Mouse (Mus musculus) forebrain, embryonic 11.5 days (tissue): ENCODE measurements around the gene Aup1. TPM values are rescaled to one million over a fixed set of nuclear protein-coding genes. Genes with fewer than 3 reads are reported as not detected.

Experiments
- ATAC-seq: fragments of 200-750 bp; cut with Nextera tagmentation; replicated peaks from 2 replicates; pipeline ENCODE4 v1.8.0; 2017; ENCODE audit warnings: moderate TSS enrichment; ENCODE audit not compliant: low FRiP score
- DNase-seq: peaks from one replicate; pipeline ENCODE4 v3.0.0-alpha.2; 2017; ENCODE audit warnings: low spot score
- H3K27ac ChIP-seq: fragments of 300-500 bp; sonication (generic); 2 replicates; pipeline ENCODE4 v1.5.1; 2014; ENCODE audit warnings: low read depth, low read length
- H3K27me3 ChIP-seq: fragments of 300-500 bp; sonication (generic); 2 replicates; pipeline ENCODE4 v1.6.1; 2014; ENCODE audit warnings: mild to moderate bottlenecking, low read length, mixed read lengths; ENCODE audit not compliant: control insufficient read depth, insufficient read depth
- H3K36me3 ChIP-seq: fragments of 300-500 bp; sonication (generic); 2 replicates; pipeline ENCODE4 v1.6.1; 2014; ENCODE audit warnings: mild to moderate bottlenecking, low read length, moderate library complexity, mixed read lengths; ENCODE audit not compliant: control insufficient read depth, insufficient read depth
- H3K4me1 ChIP-seq: fragments of 300-500 bp; sonication (generic); replicated peaks from 2 replicates; pipeline ENCODE4 v1.6.1; 2014; ENCODE audit warnings: low read length, mixed read lengths; ENCODE audit not compliant: control insufficient read depth, insufficient read depth
- H3K4me2 ChIP-seq: fragments of 300-500 bp; sonication (generic); 2 replicates; pipeline ENCODE4 v1.6.1; 2014; ENCODE audit warnings: low read depth, mild to moderate bottlenecking, low read length, moderate library complexity, mixed read lengths; ENCODE audit not compliant: severe bottlenecking
- H3K4me3 ChIP-seq: fragments of 300-500 bp; sonication (generic); 2 replicates; pipeline ENCODE4 v1.5.1; 2014; ENCODE audit warnings: low read depth, low read length
- H3K9ac ChIP-seq: fragments of 300-500 bp; sonication (generic); 2 replicates; pipeline ENCODE4 v1.6.1; 2014; ENCODE audit warnings: low read length
- H3K9me3 ChIP-seq: fragments of 300-500 bp; sonication (generic); 2 replicates; pipeline ENCODE4 v1.6.1; 2016; ENCODE audit warnings: low read length, mixed read lengths; ENCODE audit not compliant: control insufficient read depth
- WGBS: fragments of 180-500 bp; shearing (Covaris S2); extraction: QIAGEN DNeasy Blood & Tissue Kit; methylation state at CpG from one replicate; pipeline ENCODE4 v1.1.7; 2014; 5-methylcytosine and 5-hydroxymethylcytosine counted together
- microRNA counts: library from miRNA; unstranded; fragments of <30 nt; microRNA quantifications from one replicate; lab custom pipeline; 2015
- microRNA-seq: library from miRNA; unstranded; fragments of <30 nt; microRNA quantifications from one replicate; pipeline ENCODE4, GENCODE M21; 2016; ENCODE audit not compliant: insufficient number of aligned reads
- polyA plus RNA-seq: library from polyadenylated mRNA; unstranded; fragments of >200 nt; fragmentation: Nextera tagmentation; extraction: Ambion mirVana; gene quantifications from 2 replicates; pipeline ENCODE4 v1.2.1, GENCODE M21; 2014

Gene Aup1
- polyA plus RNA-seq, 1 experiment from 2014 or later = 125 TPM

DNA sequence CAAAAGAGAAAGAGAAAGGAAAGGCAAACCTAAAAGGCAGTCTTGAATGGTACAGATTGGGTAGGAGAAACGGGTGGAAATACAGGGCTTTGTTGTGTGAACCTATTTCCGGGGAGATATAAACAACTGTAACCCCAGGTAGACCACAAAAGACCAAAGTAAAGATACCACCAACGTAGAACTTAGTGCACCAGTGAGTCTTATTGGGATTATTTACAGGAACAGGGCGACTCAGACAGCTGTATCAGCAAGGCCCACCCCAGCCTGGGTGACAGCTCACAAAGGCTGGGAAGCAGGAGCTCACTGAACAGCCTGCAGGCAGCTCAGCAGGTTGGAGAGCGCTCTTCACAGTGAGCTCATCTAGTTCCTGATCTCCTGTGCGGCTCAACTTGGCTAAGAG is 41.6 kb downstream of the Aup1 start:
- WGBS = 47% methylated on average over 6 of the region's 6 CpGs
- H3K27ac ChIP-seq = no peak overlapping the region
- H3K9ac ChIP-seq = no peak overlapping the region
- no peak overlapping the region for H3K4me2 ChIP-seq
- H3K9me3 ChIP-seq = peaks cover 3% of the 10 kb centered on the region; the same call in 1 of the 2 replicates
- H3K4me3 ChIP-seq = no peak overlapping the region
- H3K36me3 ChIP-seq = no peaks in the 10 kb centered on the region
- DNase-seq (no peak), ATAC-seq (no peak)
- no peaks in the 10 kb centered on the region for H3K4me1 ChIP-seq
- no peaks in the 10 kb centered on the region for H3K27me3 ChIP-seq

DNA sequence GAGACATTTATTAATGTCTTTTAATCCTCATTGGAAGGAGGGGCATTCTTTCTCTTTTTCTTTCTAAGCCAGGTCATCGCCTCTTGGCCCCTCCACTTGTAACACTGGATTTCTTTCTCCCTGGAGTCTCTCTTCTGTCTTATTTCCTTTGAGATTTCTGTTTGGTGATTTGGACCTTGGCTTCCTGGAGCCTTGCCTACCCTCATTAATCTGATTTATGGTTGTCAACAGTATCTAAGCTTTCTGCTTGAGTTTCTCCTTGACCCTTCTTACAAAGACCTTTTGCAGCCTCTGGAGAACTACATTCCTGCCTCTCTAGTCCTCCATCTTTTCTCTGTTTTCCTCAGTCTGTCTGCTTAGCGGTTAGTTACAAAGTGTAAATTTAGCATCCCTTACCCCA is 44.1 kb downstream of the Aup1 start:
- no peak overlapping the region for H3K4me3 ChIP-seq
- 79% methylated on average over 2 of the region's 2 CpGs for WGBS
- H3K4me2 ChIP-seq = no peak overlapping the region
- peaks cover 3% of the 10 kb centered on the region; the same call in 1 of the 2 replicates for H3K9me3 ChIP-seq
- H3K27me3 ChIP-seq = peaks cover 2% of the 10 kb centered on the region; the same call in 1 of the 2 replicates
- DNase-seq = no peak
- no peak for ATAC-seq
- peaks cover 9% of the 10 kb centered on the region; the same call in 1 of the 2 replicates for H3K4me1 ChIP-seq
- H3K27ac ChIP-seq = no peak overlapping the region
- H3K9ac ChIP-seq = no peak overlapping the region
- H3K36me3 ChIP-seq = no peaks in the 10 kb centered on the region

DNA sequence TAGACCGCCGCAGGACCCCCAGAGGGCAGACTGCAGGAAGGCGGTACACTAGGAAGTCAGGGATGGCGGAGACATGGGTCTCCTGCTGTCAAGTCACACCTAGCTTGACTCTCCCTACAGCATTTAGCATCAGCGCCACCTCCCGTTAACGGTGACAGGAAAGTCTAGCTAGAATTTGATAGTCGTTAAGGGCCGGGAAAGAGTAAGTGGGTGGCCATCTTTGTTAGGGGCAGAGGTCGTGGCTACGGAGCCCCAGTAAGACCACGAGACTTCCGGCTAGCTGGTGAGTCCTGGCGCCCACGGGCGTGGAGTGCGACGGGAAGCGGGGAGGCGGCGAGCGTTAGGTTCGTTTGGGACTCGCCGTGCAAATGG is 47.0 kb downstream of the Aup1 start, which contains the start of the genes Ccdc142 and Gm42688:
Ccdc142 (plus strand) TSS at position 286 of the 372 bp plus-strand sequence.
Gm42688 (plus strand) TSS at position 302 of the 372 bp plus-strand sequence.
- Histone ChIP-seq H3K4me3 (peak within 1 kb of the TSS; percentile 72), H3K9me3 (no peaks in the 10 kb centered on the region), H3K4me1 (peaks cover 9% of the 10 kb centered on the region; the same call in 1 of the 2 replicates), H3K9ac (peak within 1 kb of the TSS; percentile 77), H3K27me3 (peaks cover 2% of the 10 kb centered on the region; the same call in 1 of the 2 replicates), H3K27ac (peak within 1 kb of the TSS; percentile 26), H3K4me2 (peak within 1 kb of the TSS; percentile 90), H3K36me3 (no peaks in the 10 kb centered on the region)
- peak; percentile 88 for ATAC-seq
- WGBS = under 1% methylated on average over 24 of the region's 25 CpGs
- DNase-seq = peak; percentile 86

DNA sequence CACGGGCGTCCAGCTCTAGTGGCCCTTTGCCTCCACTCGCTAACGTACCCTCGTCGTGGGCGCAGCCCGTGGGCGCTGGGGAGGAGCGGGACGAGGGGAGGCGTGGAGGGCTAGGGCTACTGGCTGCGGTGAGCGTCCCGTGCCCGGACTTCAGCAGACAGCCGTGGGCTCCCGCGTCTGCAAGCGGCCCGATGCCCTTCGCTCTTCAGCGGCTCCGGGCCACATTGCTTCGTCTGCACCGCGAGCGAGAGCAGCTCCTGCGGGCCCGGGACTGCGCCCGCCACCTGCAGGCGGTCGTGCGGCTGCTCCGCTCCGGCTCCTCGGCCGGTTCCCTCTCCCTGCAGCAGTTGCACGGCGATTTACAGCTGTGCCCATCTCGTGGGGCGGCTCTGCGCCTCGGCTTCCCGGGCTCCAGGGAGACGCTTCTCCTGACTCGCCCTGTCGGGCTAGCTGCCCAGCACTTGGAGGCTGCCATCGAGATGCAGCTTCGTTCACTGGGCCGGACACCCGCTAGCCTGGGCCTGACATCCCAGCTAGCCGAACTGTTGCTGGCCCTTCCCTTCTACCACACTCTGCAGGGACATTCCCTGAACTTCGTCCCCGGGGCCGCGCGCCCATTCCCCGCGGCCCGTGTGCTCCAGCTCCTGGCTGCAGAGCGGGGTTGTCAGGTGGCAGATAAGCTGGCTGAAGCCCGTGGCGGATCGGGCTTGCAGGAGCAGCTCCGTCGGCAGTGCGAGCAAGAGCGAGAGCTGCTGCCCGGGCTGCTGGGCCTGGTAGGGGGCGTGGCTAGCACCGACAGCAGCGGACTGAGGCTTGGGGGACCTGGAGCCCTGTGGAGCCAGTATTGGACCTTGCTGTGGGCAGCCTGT is 47.6 kb downstream of the Aup1 start:
- H3K9ac ChIP-seq = peak overlapping the region; percentile 77
- no peaks in the 10 kb centered on the region for H3K9me3 ChIP-seq
- peaks cover 2% of the 10 kb centered on the region; the same call in 1 of the 2 replicates for H3K27me3 ChIP-seq
- WGBS = under 1% methylated on average over 73 of the region's 74 CpGs
- H3K4me1 ChIP-seq = peaks cover 9% of the 10 kb centered on the region; the same call in 1 of the 2 replicates
- H3K4me2 ChIP-seq = peak overlapping the region; percentile 90
- peak overlapping the region; percentile 72 for H3K4me3 ChIP-seq
- H3K27ac ChIP-seq = peak overlapping the region; percentile 26
- ATAC-seq (peak; percentile 76), DNase-seq (peak; percentile 84)
- no peaks in the 10 kb centered on the region for H3K36me3 ChIP-seq

DNA sequence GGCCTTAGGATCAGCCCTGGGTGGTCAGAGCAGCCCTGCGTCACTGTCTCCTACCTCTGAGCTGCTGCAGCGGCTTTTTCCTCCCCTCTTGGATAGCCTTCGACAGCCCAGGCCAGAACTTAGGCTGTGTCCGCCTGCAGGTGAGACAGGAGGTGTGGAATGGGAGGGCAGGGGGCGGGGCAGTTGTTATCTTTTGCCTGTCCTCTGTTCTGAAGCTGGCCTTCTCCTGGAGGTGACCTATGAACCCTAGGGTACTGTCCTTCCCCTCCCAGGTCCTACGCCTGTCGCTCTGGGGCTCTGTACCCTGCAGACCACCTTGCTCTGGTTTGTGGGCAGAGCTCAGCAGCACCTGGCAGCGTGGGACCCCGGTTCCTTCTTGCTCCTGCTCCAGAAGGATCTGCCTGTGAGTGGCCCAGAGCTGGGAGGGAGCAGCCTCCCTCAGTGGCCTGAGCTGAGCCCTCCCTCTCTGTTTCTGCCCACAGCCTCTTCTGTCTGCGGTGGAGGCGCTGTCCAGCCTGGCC is 48.9 kb downstream of the Aup1 start:
- Histone ChIP-seq H3K9ac (no peak overlapping the region; the same call in 1 of the 2 replicates), H3K9me3 (no peaks in the 10 kb centered on the region), H3K27me3 (peaks cover 2% of the 10 kb centered on the region; the same call in 1 of the 2 replicates), H3K27ac (no peak overlapping the region), H3K4me2 (no peak overlapping the region), H3K4me1 (peaks cover 14% of the 10 kb centered on the region), H3K36me3 (no peaks in the 10 kb centered on the region), H3K4me3 (no peak overlapping the region)
- DNase-seq (peak; percentile 58), ATAC-seq (no peak)
- 38% methylated on average over 11 of the region's 11 CpGs for WGBS

DNA sequence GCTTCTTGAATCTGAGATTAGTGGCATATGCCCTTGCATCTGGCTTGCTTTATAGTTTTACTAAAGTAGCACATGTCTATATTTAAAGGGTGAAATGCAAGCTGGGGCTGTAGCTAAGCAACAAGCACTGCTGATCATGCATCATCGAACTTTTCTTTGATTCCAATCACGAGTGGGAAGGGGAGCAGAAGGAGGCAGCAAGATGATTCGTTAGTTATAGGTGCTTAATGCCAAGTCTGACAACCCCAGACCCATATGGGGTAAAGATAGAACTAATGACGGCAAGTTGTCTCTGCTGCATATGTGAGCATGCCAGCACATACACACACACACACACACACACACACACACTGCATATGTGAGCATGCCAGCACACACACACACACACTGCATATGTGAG is 49.8 kb downstream of the Aup1 start:
- ATAC-seq = no peak

More for the DNA sequence above, 49.8 kb downstream of the Aup1 start:
- Histone ChIP-seq H3K27me3 (peaks cover 2% of the 10 kb centered on the region; the same call in 1 of the 2 replicates), H3K36me3 (no peaks in the 10 kb centered on the region), H3K4me3 (no peak overlapping the region), H3K4me1 (peaks cover 19% of the 10 kb centered on the region), H3K27ac (no peak overlapping the region), H3K9me3 (no peaks in the 10 kb centered on the region), H3K9ac (no peak overlapping the region), H3K4me2 (no peak overlapping the region)
- DNase-seq = no peak
- whole genome bisulfite sequencing = 74% methylated on average over 4 of the region's 4 CpGs

MicroRNAs within 50 kb of the gene (microRNA counts, 519-probe panel; counts per million panel counts)
- 31.2 counts per million for microRNA mmu-miR-3470a+mmu-miR-3470b (lab: Ali Mortazavi, UCI)

Small RNAs within 50 kb of the gene (microRNA-seq; reads per million reads assigned to microRNA genes)
- not detected for gene Mir3470a
- gene Mir7040 = not detected

Other genes starting within 250 kb of the Aup1 start
- gene Sema4f, start 114.8 kb upstream of the Aup1 start, polyA plus RNA-seq = 2.0 and 2.2 TPM in 2 replicates
- gene M1ap, start 107.6 kb upstream of the Aup1 start, polyA plus RNA-seq = 0.35 and 0.39 TPM in 2 replicates
- gene Dok1, start 21.1 kb upstream of the Aup1 start, polyA plus RNA-seq = 4.8 and 5.6 TPM in 2 replicates
- 9.2 and 9.9 TPM in 2 replicates for gene Loxl3, start 20.3 kb upstream of the Aup1 start, polyA plus RNA-seq
- gene Htra2, start 752 bp downstream of the Aup1 start, polyA plus RNA-seq = 30.1 and 32.5 TPM in 2 replicates
- gene Dqx1, start 3.3 kb downstream of the Aup1 start, polyA plus RNA-seq = 0.85 and 1.3 TPM in 2 replicates
- not detected in 2 replicates for gene Tlx2, start 15.8 kb downstream of the Aup1 start, polyA plus RNA-seq
- gene Pcgf1, start 23.3 kb downstream of the Aup1 start, polyA plus RNA-seq = 34.3 and 36.4 TPM in 2 replicates
- 0.40 TPM in 1 of 2 replicates, not detected in the other for gene Lbx2, start 31.8 kb downstream of the Aup1 start, polyA plus RNA-seq
- 2.8 and 3.0 TPM in 2 replicates for gene Ccdc142, start 47.1 kb downstream of the Aup1 start, polyA plus RNA-seq
- gene Gm42688, start 47.1 kb downstream of the Aup1 start, polyA plus RNA-seq = 2.5 and 3.0 TPM in 2 replicates
- 116 and 123 TPM in 2 replicates for gene Mrpl53, start 54.5 kb downstream of the Aup1 start, polyA plus RNA-seq
- 37.1 and 39.0 TPM in 2 replicates for gene Mogs, start 61.0 kb downstream of the Aup1 start, polyA plus RNA-seq
- 141 and 154 TPM in 2 replicates for gene Wbp1, start 67.0 kb downstream of the Aup1 start, polyA plus RNA-seq
- 20.0 and 27.7 TPM in 2 replicates for gene Ino80b, start 70.9 kb downstream of the Aup1 start, polyA plus RNA-seq
- gene Rtkn, start 80.9 kb downstream of the Aup1 start, polyA plus RNA-seq = 17.8 and 23.0 TPM in 2 replicates
- 12.6 and 15.6 TPM in 2 replicates for gene Wdr54, start 101.9 kb downstream of the Aup1 start, polyA plus RNA-seq
- 1.2 and 1.9 TPM in 2 replicates for gene 1700003E16Rik, start 101.9 kb downstream of the Aup1 start, polyA plus RNA-seq
- 99.6 and 104 TPM in 2 replicates for gene Dctn1, start 111.4 kb downstream of the Aup1 start, polyA plus RNA-seq
- gene Slc4a5, start 165.3 kb downstream of the Aup1 start, polyA plus RNA-seq = 0.35 and 0.84 TPM in 2 replicates